Mouse (Mus musculus): ENCODE data around the gene H1foo. TPM values are rescaled to one million over a fixed set of nuclear protein-coding genes. Genes with fewer than 3 reads are reported as not detected.

Gene H1foo
- polyA plus RNA-seq, 1 experiment from 2014 or later: not detected

DNA sequence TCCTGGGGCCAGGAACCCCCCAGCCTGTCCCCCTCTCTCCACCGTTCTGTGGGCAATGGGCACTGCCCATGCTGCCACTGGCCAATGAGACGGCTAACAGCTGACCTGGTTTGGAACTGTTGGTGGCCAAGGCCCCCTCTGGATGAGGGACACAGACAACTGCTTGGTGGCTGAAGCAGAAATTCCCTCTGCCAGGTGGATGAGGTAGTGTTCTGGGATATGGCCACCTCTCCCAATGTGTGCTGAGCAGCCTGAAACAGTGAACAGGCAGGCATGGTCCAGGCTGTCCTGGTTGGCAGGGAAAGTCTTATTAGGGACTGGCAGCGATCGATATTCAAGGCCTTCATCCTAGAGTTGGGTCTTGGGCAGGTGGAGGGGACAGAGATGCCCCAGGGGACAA is 10.4 kb downstream of the H1foo start:
- no peak for ATAC-seq (ENCODE audit: insufficient number of reproducible peaks, insufficient read depth, low FRiP score, low read depth)
- H3K9me3 ChIP-seq (ENCODE audit: control insufficient read depth, low read length): no peaks in the 10 kb centered on the region
- no peak overlapping the region for H3K4me3 ChIP-seq (ENCODE audit: control insufficient read depth in 1 of 2, insufficient read depth in 1 of 2, low read depth in 1 of 2, low read length in 2 of 2)
- no peak overlapping the region for H3K4me2 ChIP-seq (ENCODE audit: low read length)
- H3K36me3 ChIP-seq (ENCODE audit: control insufficient read depth, insufficient read depth, low read length): peaks cover 31% of the 10 kb centered on the region
- peaks cover 32 to 41% of the 10 kb centered on the region in 2 experiments for H3K4me1 ChIP-seq (ENCODE audit: control insufficient read depth in 2 of 2, insufficient read depth in 2 of 2, low read length in 2 of 2)
- H3K9ac ChIP-seq (ENCODE audit: low read length): no peak overlapping the region
- no peaks in the 10 kb centered on the region for H3K27me3 ChIP-seq (ENCODE audit: control insufficient read depth, insufficient read depth, low read length)
- 95% methylated on average over 4 of the region's 4 CpGs for WGBS
- H3K27ac ChIP-seq (replicated peaks in 1 of 2; ENCODE audit: control insufficient read depth in 1 of 2, insufficient read depth in 1 of 2, low read depth in 2 of 2, low read length in 2 of 2): no peak overlapping the region

DNA sequence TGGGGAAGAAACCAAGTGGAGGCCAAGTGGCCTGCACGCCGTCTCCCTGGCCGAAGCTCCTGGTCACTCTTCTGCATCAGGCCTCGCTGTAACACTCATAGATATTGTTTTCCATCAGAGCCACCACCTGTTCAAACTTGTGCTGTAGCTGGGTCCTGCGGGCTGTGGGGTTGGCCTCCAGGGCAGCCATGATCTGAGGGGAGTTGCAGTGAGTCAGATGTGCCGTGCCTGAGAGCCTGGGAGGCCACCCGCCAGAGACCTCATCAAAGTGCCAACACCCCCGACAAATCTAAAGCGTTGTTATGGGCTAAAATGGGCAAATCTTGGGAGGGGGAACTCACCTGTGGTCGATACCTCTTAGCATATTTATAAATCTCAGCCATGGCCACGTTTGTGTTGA is 10.9 kb downstream of the H1foo start:
- Histone ChIP-seq H3K36me3 (ENCODE audit: control insufficient read depth, insufficient read depth, low read length) (peaks cover 36% of the 10 kb centered on the region), H3K27ac (replicated peaks in 1 of 2; ENCODE audit: control insufficient read depth in 1 of 2, insufficient read depth in 1 of 2, low read depth in 2 of 2, low read length in 2 of 2) (no peak overlapping the region), H3K4me2 (ENCODE audit: low read length) (no peak overlapping the region), H3K4me1 (ENCODE audit: control insufficient read depth in 2 of 2, insufficient read depth in 2 of 2, low read length in 2 of 2) (peaks cover 32 to 41% of the 10 kb centered on the region in 2 experiments), H3K9ac (ENCODE audit: low read length) (no peak overlapping the region), H3K27me3 (ENCODE audit: control insufficient read depth, insufficient read depth, low read length) (no peaks in the 10 kb centered on the region), H3K4me3 (ENCODE audit: control insufficient read depth in 1 of 2, insufficient read depth in 1 of 2, low read depth in 1 of 2, low read length in 2 of 2) (no peak overlapping the region), H3K9me3 (ENCODE audit: control insufficient read depth, low read length) (no peaks in the 10 kb centered on the region)
- ATAC-seq (ENCODE audit: insufficient number of reproducible peaks, insufficient read depth, low FRiP score, low read depth): no peak
- WGBS: 88% methylated on average over 11 of the region's 11 CpGs

DNA sequence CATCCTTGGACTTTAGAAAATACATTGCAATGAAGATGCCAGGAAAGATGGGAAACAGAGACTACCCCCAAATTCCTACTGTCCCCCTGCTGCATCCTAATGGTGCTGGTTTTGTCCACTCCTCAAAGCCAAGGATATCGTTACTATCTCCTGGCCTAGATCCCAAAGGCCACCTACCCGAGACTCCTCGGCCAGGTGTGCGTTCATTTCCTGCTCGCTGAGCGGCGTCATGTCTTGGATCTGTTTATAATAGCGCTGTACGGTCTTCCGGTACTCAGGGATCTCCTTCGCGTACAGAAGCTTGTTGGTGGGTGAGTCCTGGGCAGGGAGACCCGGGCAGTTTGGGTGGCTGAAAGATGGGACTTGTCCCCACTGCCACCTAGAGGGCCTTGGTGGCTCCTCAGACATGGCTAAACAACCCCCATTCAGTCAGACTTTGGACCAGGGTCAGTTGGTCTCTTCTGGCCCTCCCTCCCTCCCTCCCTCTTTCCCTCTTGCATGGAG is 11.7 kb downstream of the H1foo start:
- Histone ChIP-seq H3K9me3 (ENCODE audit: control insufficient read depth, low read length) (no peaks in the 10 kb centered on the region), H3K4me2 (ENCODE audit: low read length) (no peak overlapping the region), H3K27ac (replicated peaks in 1 of 2; ENCODE audit: control insufficient read depth in 1 of 2, insufficient read depth in 1 of 2, low read depth in 2 of 2, low read length in 2 of 2) (peak overlapping the region in 1 of 2 experiments; percentile 39; a peak in 2 of 4 replicates), H3K4me3 (ENCODE audit: control insufficient read depth in 1 of 2, insufficient read depth in 1 of 2, low read depth in 1 of 2, low read length in 2 of 2) (no peak overlapping the region), H3K4me1 (ENCODE audit: control insufficient read depth in 2 of 2, insufficient read depth in 2 of 2, low read length in 2 of 2) (peaks cover 32 to 41% of the 10 kb centered on the region in 2 experiments), H3K36me3 (ENCODE audit: control insufficient read depth, insufficient read depth, low read length) (peaks cover 39% of the 10 kb centered on the region), H3K27me3 (ENCODE audit: control insufficient read depth, insufficient read depth, low read length) (no peaks in the 10 kb centered on the region), H3K9ac (ENCODE audit: low read length) (0 out of 2 replicates have a peak overlapping the region, but pooled peaks have one; percentile 16)
- WGBS: 78% methylated on average over 13 of the region's 13 CpGs
- no peak for ATAC-seq (ENCODE audit: insufficient number of reproducible peaks, insufficient read depth, low FRiP score, low read depth)

DNA sequence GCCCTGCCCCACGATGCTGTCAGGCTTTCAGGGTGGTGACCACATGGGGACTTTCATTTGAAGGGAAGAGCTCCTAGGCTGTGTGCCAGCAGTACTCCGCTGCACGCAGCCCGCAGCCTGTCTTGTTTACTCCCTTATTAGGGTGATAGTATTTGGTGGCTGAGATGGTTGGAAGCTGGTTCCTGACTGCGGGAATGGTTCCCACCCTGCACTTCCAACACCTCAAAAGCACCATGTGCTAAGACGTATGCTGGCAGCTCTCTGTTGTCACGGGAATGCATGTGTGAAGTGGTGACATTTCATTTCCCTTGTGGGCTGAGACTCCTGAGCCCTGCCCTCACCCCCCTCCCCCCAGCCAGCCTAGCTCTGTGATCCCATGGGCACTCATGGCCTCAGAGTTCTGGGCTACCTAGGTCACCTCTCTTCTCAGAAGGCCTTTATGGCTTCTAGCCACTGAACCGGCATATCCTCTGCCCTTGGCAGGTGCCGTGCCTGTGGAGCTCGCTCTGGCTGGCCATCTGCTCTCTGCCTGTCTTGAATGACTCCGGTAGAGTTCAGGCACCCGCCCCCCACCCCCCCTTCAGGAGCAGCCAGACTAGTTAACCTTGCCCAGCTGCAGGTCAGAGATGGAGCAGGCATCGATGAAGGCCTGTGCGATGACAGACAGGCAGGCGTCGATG is 12.3 kb downstream of the H1foo start:
- no peaks in the 10 kb centered on the region for H3K9me3 ChIP-seq (ENCODE audit: control insufficient read depth, low read length)
- WGBS: 20% methylated on average over 16 of the region's 16 CpGs
- peaks cover 32 to 41% of the 10 kb centered on the region in 2 experiments for H3K4me1 ChIP-seq (ENCODE audit: control insufficient read depth in 2 of 2, insufficient read depth in 2 of 2, low read length in 2 of 2)
- ATAC-seq (ENCODE audit: insufficient number of reproducible peaks, insufficient read depth, low FRiP score, low read depth): peak; percentile 35; the same call in 1 of the 2 replicates
- H3K4me2 ChIP-seq (ENCODE audit: low read length): no peak overlapping the region
- no peaks in the 10 kb centered on the region for H3K27me3 ChIP-seq (ENCODE audit: control insufficient read depth, insufficient read depth, low read length)
- H3K36me3 ChIP-seq (ENCODE audit: control insufficient read depth, insufficient read depth, low read length): peaks cover 39% of the 10 kb centered on the region
- no peak overlapping the region for H3K9ac ChIP-seq (ENCODE audit: low read length)
- no peak overlapping the region for H3K4me3 ChIP-seq (ENCODE audit: control insufficient read depth in 1 of 2, insufficient read depth in 1 of 2, low read depth in 1 of 2, low read length in 2 of 2)
- peak overlapping the region; percentile 39 to 50; a peak in 3 of 4 replicates for H3K27ac ChIP-seq (replicated peaks in 1 of 2; ENCODE audit: control insufficient read depth in 1 of 2, insufficient read depth in 1 of 2, low read depth in 2 of 2, low read length in 2 of 2)

DNA sequence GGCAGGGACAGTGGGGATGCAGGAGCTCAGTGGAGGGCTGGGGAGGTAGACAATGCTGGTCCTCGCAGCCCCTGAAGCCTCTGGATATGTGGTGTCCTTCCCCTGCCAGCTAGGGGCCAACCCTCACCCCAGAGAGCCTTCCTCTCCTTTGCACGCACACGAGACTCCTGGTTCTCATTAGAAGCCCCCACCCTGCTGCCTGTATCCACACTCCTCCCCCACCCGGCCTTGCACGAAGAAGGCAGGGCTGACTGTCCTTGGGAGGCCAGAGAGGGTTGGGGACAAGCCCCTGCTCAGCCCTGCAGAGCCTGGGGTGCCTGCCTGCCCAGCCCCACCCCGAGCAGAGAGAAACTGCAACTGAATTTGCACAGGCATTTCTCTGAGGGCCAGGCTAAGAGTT is 12.9 kb downstream of the H1foo start:
- Histone ChIP-seq H3K4me1 (ENCODE audit: control insufficient read depth in 2 of 2, insufficient read depth in 2 of 2, low read length in 2 of 2) (peaks cover 32 to 43% of the 10 kb centered on the region in 2 experiments), H3K27me3 (ENCODE audit: control insufficient read depth, insufficient read depth, low read length) (no peaks in the 10 kb centered on the region), H3K9ac (ENCODE audit: low read length) (0 out of 2 replicates have a peak overlapping the region, but pooled peaks have one; percentile 8), H3K4me2 (ENCODE audit: low read length) (no peak overlapping the region), H3K4me3 (ENCODE audit: control insufficient read depth in 1 of 2, insufficient read depth in 1 of 2, low read depth in 1 of 2, low read length in 2 of 2) (no peak overlapping the region), H3K27ac (replicated peaks in 1 of 2; ENCODE audit: control insufficient read depth in 1 of 2, insufficient read depth in 1 of 2, low read depth in 2 of 2, low read length in 2 of 2) (peak overlapping the region in 1 of 2 experiments; percentile 39; a peak in 1 of 4 replicates), H3K9me3 (ENCODE audit: control insufficient read depth, low read length) (no peaks in the 10 kb centered on the region), H3K36me3 (ENCODE audit: control insufficient read depth, insufficient read depth, low read length) (peaks cover 45% of the 10 kb centered on the region)
- WGBS: 52% methylated on average over 6 of the region's 6 CpGs
- ATAC-seq (ENCODE audit: insufficient number of reproducible peaks, insufficient read depth, low FRiP score, low read depth): no peak

DNA sequence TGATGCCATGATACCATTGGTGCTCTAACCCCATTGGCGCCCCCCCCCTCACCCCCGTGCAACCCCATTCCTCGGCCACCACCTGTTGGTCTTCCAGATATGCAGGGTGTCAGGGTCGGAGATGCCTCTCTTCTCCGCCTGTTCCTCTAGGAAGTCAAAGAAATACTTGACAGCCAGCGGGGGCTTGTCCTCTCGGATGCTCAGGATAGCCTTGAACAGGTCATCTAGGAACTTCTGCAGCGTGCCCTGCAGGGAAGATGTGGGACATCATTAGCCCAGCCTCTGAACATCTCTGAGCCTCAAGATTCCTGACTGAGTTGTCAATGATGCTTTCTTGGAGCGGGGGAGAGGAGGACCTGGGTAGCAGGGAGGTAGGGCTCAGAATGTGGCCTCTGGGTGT is 13.7 kb downstream of the H1foo start:
- ATAC-seq (ENCODE audit: insufficient number of reproducible peaks, insufficient read depth, low FRiP score, low read depth): no peak
- no peak overlapping the region for H3K4me3 ChIP-seq (ENCODE audit: control insufficient read depth in 1 of 2, insufficient read depth in 1 of 2, low read depth in 1 of 2, low read length in 2 of 2)
- H3K4me1 ChIP-seq (ENCODE audit: control insufficient read depth in 2 of 2, insufficient read depth in 2 of 2, low read length in 2 of 2): peaks cover 32 to 45% of the 10 kb centered on the region in 2 experiments
- H3K36me3 ChIP-seq (ENCODE audit: control insufficient read depth, insufficient read depth, low read length): peaks cover 51% of the 10 kb centered on the region
- H3K9ac ChIP-seq (ENCODE audit: low read length): no peak overlapping the region
- H3K27ac ChIP-seq (replicated peaks in 1 of 2; ENCODE audit: control insufficient read depth in 1 of 2, insufficient read depth in 1 of 2, low read depth in 2 of 2, low read length in 2 of 2): 0 out of 4 replicates have a peak overlapping the region, but pooled peaks of 1 of the 2 experiments have one; percentile 17
- WGBS: 87% methylated on average over 9 of the region's 9 CpGs
- H3K4me2 ChIP-seq (ENCODE audit: low read length): no peak overlapping the region
- H3K27me3 ChIP-seq (ENCODE audit: control insufficient read depth, insufficient read depth, low read length): no peaks in the 10 kb centered on the region
- H3K9me3 ChIP-seq (ENCODE audit: control insufficient read depth, low read length): no peaks in the 10 kb centered on the region

DNA sequence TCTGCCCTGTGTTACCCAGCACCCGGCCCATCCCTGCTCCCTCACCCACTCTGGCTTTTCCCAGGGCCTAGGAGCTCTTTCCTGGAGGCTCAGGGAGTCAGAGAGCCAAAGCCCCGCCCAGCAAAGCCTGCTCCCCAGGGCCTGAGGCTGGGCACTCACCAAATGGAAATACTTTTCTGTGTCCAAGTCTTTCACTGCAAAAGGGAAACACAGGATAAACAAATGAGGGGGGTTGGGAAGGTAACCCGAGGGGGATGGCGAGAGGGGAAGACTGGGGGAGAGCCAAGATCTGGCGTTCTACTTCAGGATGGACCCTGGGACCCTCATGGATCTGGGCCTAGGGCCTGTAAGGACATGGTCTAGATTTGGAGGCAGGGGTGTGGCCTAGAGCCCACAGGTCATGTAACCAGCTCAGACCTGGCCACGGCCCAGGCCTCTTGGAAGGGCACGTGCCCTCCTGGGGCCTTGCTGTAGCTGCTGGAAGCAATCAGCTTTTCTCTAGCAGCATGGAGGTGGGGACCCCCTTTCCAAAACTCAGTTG is 14.5 kb downstream of the H1foo start:
- no peak overlapping the region for H3K9ac ChIP-seq (ENCODE audit: low read length)
- WGBS: 63% methylated on average over 7 of the region's 7 CpGs

More for the DNA sequence above, 14.5 kb downstream of the H1foo start:
- H3K4me2 ChIP-seq (ENCODE audit: low read length): no peak overlapping the region
- H3K9me3 ChIP-seq (ENCODE audit: control insufficient read depth, low read length): no peaks in the 10 kb centered on the region
- H3K27me3 ChIP-seq (ENCODE audit: control insufficient read depth, insufficient read depth, low read length): no peaks in the 10 kb centered on the region
- ATAC-seq (ENCODE audit: insufficient number of reproducible peaks, insufficient read depth, low FRiP score, low read depth): peak; percentile 17; the same call in 1 of the 2 replicates
- peaks cover 58% of the 10 kb centered on the region for H3K36me3 ChIP-seq (ENCODE audit: control insufficient read depth, insufficient read depth, low read length)
- H3K4me3 ChIP-seq (ENCODE audit: control insufficient read depth in 1 of 2, insufficient read depth in 1 of 2, low read depth in 1 of 2, low read length in 2 of 2): no peak overlapping the region
- peak overlapping the region in 1 of 2 experiments; percentile 17; a peak in 1 of 4 replicates for H3K27ac ChIP-seq (replicated peaks in 1 of 2; ENCODE audit: control insufficient read depth in 1 of 2, insufficient read depth in 1 of 2, low read depth in 2 of 2, low read length in 2 of 2)
- peaks cover 28 to 42% of the 10 kb centered on the region in 2 experiments for H3K4me1 ChIP-seq (ENCODE audit: control insufficient read depth in 2 of 2, insufficient read depth in 2 of 2, low read length in 2 of 2)

Measured in heart, embryonic 14.5 days (tissue).